Mouse (Mus musculus): Measurements from ENCODE around the gene Olfr205.
"Not testable (repeated sequence)": the region's sequence is repeated elsewhere in the genome, so short reads cannot be mapped to it uniquely, and the experiment has no call there.

Gene Olfr205

GRCm38 (mm10) chr16:59331038-59331437, at the start of gene Olfr205:
Gene Olfr205, minus strand, starts transcription at chr16:59331138.
- DNase-seq (ENCODE audit: low spot score in 2 of 2), result no peak

DNA sequence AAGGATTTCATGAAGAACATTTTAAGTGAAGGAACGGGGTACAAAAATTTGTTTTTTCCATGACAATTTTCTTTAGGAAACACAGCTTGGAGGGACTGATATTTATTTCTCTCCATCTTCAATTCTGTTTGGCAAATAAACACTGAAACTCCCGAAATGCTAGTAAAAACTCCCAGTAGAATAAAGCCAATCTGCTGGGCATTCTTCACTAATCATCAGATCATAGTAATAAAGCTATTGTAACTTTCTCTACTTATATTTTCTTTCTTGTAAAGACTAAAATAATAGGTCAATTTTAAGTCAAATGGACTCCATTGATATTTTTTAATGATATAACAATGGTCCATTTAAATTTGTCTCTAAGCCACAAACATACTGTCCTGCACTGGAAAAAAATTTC, 33.0 kb upstream of the Olfr205 start, which contains the start of gene Olfr209:
Olfr209 (minus strand) TSS at position 101 of the 400 bp plus-strand sequence.
- no peak for DNase-seq (ENCODE audit: low spot score in 2 of 2)

DNA sequence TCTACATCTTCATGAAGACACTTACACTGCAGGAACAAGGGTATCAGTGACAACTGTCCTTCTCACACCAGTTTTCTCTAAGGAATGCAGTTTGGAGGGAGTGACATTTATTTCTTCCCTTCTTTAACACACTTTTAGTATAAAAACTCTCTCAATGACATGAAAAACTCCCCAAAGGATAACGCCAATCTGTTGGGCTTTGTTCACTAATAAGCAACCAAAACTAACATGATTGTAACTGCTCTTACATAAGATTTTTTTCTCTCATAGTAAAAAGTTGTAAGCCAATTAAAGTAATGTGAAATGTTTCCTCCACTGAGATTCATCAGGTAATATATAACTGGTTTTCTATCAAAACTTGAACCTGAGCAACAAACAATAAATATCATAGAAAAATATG, 18.2 kb upstream of the Olfr205 start, which contains the start of gene Olfr206:
Olfr206 (minus strand) TSS at position 101 of the 400 bp plus-strand sequence.
- DNase-seq (ENCODE audit: low spot score in 2 of 2), result no peak

- DNase-seq (ENCODE audit: low spot score in 2 of 2), result not testable (repeated sequence)
Observed at GRCm38 (mm10) chr16:59323262-59323661, 7.7 kb downstream of the Olfr205 start.

GRCm38 (mm10) chr16:59318148-59318547, 12.8 kb downstream of the Olfr205 start, which contains the start of gene Olfr204:
Gene Olfr204, minus strand, starts transcription at chr16:59318248.
- DNase-seq (ENCODE audit: low spot score in 2 of 2), result no peak

DNA sequence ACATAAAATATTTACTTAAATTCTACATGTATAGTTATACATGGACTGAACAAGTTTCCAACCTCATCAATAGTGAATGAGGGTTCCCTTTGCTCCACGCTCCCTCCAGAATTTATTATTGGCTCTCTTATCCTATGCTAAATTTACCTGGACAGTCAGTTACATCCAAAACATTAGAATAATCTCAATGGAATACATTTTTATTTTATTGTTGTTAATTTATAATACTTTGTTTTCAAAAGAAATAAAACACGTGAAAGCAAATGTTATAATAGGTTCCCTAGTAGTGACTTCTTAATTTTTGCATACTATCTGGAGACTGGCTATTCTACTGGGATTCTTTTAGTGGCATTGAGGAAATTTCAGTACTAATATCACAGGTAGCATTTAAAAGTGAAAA, 32.4 kb downstream of the Olfr205 start, which contains the start of gene Olfr203:
Olfr203 (plus strand) TSS at position 301 of the 400 bp plus-strand sequence.
- DNase-seq (ENCODE audit: low spot score in 2 of 2), result no peak

DNA sequence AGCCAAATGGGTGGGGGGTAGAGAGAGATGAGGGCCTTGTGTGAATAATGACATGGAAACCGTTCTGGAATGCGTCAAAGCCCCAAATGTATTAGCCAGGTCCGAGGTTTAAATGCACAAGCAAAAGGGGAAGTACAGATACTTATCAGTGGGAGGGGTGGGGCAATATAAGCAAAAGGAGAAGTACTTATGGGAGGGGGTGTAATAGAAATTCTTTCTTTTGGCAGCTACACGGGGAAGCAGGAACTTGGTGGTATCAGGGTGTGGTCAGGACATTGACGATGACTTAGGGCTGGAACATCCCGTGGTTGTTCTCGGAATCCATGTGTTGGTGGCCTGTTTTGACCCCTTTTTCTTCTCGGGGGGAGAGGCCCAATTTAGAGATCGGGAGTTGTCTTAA, 43.4 kb downstream of the Olfr205 start:
- DNase-seq (ENCODE audit: low spot score in 2 of 2), result not testable (repeated sequence)

DNA sequence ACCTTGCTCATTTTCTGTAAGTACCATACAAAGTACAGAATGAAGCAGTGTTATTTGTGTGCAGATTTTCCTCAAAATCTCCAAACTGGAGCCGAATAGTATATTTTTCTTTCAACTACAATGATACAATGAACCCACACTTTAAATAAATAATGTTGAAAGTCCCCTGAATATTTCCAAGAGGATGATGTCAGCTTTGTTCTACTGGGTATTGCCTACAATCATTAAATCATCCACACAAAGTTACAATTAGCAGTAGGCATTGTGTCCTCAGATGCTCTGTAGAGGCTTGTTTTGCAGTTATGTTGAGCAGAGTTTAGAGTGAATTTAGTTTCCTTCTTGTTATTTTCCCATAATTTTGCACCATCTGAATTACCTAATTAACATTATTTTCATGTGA, 44.2 kb downstream of the Olfr205 start, which contains the start of gene Olfr202:
Olfr202 (minus strand) TSS at position 101 of the 400 bp plus-strand sequence.
- no peak for DNase-seq (ENCODE audit: low spot score in 2 of 2)

GRCm38 (mm10) chr16:59283476-59283875, 47.5 kb downstream of the Olfr205 start:
- no peak for DNase-seq (ENCODE audit: low spot score in 2 of 2)

DNA sequence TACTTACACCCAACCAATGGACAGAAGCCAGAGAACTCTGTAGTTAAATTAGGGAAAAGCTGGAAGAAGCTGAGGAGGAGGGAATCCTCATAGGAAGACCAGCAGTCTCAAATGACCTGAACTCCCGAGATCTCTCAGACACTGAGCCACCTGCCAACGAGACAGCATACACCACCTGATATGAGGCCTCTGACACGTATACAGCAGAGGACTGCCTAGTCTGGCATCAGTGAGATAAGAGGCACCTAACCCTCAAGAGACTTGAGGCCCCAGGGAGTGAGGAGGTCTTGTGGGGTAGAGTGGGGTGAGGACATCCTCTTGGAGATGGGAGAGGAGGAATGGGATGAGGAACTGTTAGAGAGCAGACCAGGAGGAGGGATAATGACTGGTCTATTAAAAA, 50.4 kb downstream of the Olfr205 start:
- no peak for DNase-seq (ENCODE audit: low spot score in 2 of 2)
